Mouse (Mus musculus) central nervous system, embryonic 14 days (tissue): ENCODE results near the gene Lman2. TPM values are rescaled to one million over a fixed set of nuclear protein-coding genes. Genes with fewer than 3 reads are reported as not detected.

Experiments
- polyA plus RNA-seq: library from polyadenylated mRNA; depleted of rRNA; stranded (reverse); fragments of >200 nt; gene quantifications from 2 replicates; pipeline ENCODE4 v1.2.3, GENCODE M21; 2012; rRNA removed

The Lman2 gene
- polyA plus RNA-seq, result 54.3 and 59.6 TPM in 2 replicates

GRCm38 (mm10) chr13:55362453-55363060, at the start of gene Lman2:
TSS of gene Lman2 (minus strand) at chr13:55362783.

DNA sequence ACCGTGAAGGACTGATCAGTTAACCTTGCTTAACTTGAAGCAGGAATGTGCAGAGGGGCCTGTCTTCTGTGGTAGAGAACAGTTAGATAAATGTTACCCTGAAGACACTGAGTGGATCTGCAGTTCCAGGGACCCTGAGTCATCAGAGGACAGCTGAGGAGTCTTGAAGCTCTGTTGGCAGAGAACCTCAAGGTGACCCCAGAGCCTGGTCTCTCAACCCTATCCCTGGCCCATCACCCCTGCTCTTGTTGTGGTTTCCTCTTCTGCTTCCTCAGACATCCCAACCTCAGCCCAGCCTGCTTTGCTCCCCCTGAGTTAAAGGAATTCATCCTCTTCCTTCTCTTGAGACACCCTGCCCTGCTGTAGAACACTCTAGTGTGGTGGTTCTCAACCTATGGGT, 35.5 kb upstream of the Lman2 start, which contains the start of gene Slc34a1:
Gene Slc34a1 (plus strand): TSS at position 100 of the 400 bp plus-strand sequence.

GRCm38 (mm10) chr13:55369531-55370114, 7.0 kb upstream of the Lman2 start, which contains the start of gene Rgs14:
TSS of gene Rgs14 (plus strand) at chr13:55369732.

DNA sequence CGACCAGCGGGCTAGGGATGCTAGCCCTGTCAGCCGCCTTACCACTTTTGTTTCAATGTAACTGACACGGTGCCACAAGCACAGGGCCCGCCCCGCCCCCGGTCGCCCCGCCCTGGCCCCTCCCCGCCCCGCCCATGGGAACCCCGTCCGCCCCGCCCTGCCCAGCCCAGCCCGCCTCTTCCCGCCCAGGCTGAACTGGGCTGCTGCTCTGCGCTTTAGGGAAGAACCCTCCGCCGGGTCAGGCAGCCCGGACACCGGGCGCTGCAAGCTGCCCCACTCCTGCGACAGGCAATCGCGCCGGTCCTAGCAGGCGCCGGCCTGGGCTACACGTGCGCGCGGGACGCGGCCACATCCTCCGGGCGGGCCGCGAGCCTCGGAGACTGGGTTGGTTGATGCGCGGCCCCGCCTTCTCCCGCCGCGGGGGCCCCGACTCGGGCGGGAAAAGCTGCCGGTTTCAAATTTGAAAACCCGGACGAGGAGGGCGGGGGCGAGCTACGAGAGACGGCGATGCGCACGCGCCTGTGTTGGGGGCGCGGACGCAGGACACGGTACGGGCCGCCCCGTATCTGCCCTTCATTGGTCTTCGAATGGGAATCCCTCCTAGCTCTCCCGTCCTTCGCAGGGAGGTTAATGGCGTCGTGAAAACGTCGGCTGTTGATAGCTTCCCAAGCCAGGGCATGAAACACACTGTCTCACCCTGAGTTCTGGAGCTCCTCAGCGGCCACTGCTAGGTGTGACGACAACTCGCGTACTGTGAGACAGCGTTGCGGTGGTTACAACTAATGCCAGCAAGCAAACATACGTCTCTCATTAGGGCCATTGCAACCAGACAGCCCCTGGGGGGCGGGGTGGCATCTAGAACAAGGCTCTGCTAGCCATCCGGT, 32.7 kb downstream of the Lman2 start, which contains the start of gene Mxd3:
Gene Mxd3 (minus strand): TSS at position 141 of the 884 bp plus-strand sequence.

GRCm38 (mm10) chr13:55321434-55322129, 41.0 kb downstream of the Lman2 start, which contains the start of gene Rab24:
TSS of gene Rab24 (minus strand) at chr13:55321946.

GRCm38 (mm10) chr13:55319931-55320533, 42.6 kb downstream of the Lman2 start, which contains the start of gene Prelid1:
TSS of gene Prelid1 (plus strand) at chr13:55320500.

Other genes with a start within 250 kb of the Lman2 start
- gene Gm17617, start 229.2 kb downstream of the Lman2 start, polyA plus RNA-seq, result not detected in 2 replicates
- 1.8 and 7.1 TPM in 2 replicates for gene Fgfr4, start 210.1 kb downstream of the Lman2 start, polyA plus RNA-seq
- gene Nsd1, start 153.0 kb downstream of the Lman2 start, polyA plus RNA-seq, result 43.6 and 45.2 TPM in 2 replicates
- gene Prelid1, start 42.3 kb downstream of the Lman2 start, polyA plus RNA-seq, result 247 and 256 TPM in 2 replicates
- 155 and 158 TPM in 2 replicates for gene Rab24, start 40.8 kb downstream of the Lman2 start, polyA plus RNA-seq
- 34.6 and 41.2 TPM in 2 replicates for gene Mxd3, start 33.0 kb downstream of the Lman2 start, polyA plus RNA-seq
- 0.79 and 0.98 TPM in 2 replicates for gene Rgs14, start 6.9 kb upstream of the Lman2 start, polyA plus RNA-seq
- gene Slc34a1, start 35.4 kb upstream of the Lman2 start, polyA plus RNA-seq, result 0.06 and 0.07 TPM in 2 replicates
- gene Pfn3, start 52.4 kb upstream of the Lman2 start, polyA plus RNA-seq, result 0.43 and 0.44 TPM in 2 replicates
- gene F12, start 64.0 kb upstream of the Lman2 start, polyA plus RNA-seq, result 0.07 and 0.23 TPM in 2 replicates
- gene Grk6, start 82.3 kb upstream of the Lman2 start, polyA plus RNA-seq, result 84.0 and 87.2 TPM in 2 replicates
- 55.8 and 56.1 TPM in 2 replicates for gene Prr7, start 101.5 kb upstream of the Lman2 start, polyA plus RNA-seq
- 719 and 813 TPM in 2 replicates for gene Dbn1, start 125.3 kb upstream of the Lman2 start, polyA plus RNA-seq
- 99.9 and 135 TPM in 2 replicates for gene Pdlim7, start 150.9 kb upstream of the Lman2 start, polyA plus RNA-seq
- 16.3 and 17.4 TPM in 2 replicates for gene Dok3, start 166.5 kb upstream of the Lman2 start, polyA plus RNA-seq
- gene Ddx41, start 173.9 kb upstream of the Lman2 start, polyA plus RNA-seq, result 106 and 112 TPM in 2 replicates
- gene Fam193b, start 208.3 kb upstream of the Lman2 start, polyA plus RNA-seq, result 165 and 171 TPM in 2 replicates
- gene Tmed9, start 210.9 kb upstream of the Lman2 start, polyA plus RNA-seq, result 121 and 154 TPM in 2 replicates
- 41.2 and 43.8 TPM in 2 replicates for gene B4galt7, start 237.1 kb upstream of the Lman2 start, polyA plus RNA-seq